ENCODE assay signal across 23 mouse cellular contexts in the genomic region with DNA sequence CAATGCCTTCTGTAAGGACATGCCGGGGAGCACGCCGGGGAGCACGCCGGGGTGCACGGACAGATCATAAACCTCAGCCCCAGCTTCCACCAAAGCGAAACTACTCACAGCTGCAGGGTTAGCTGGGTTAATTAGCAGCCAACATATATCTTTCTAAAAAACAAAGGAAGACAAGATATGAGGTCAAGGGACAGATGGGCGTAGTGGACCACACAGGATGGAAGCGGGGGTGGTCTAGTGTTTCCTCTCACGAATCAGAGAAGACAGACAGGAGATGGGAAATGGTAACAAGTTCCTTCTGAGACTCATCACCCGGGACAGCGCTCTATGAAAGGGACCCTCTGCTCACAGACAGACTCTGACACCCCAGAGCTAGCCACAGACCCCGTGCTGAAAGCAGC.
DNase-seq lines count a peak whose midpoint lies in the region; ATAC-seq and TF ChIP-seq lines count a peak whose summit lies in the region.
"Had no signal": no experiment of that assay in that cellular context is flagged by ENCODE, and none has a peak within 500 bp of the region (broad histone marks: within the 10 kb centered on the region; RNA-seq: fewer than 3 reads in every experiment).

No protein-coding gene starts in this region.

- 9% methylated on average over 13 of the region's 13 CpGs for WGBS in kidney, postnatal 0 days
- 47% methylated on average over 13 of the region's 13 CpGs for WGBS in neural tube, embryonic 13.5 days
- 47% methylated on average over 13 of the region's 13 CpGs for WGBS in intestine, postnatal 0 days

- peak; percentile 74 for ATAC-seq in kidney, postnatal 0 days (replicated peaks; ENCODE audit: low FRiP score, low read depth)
- ATAC-seq in neural tube, embryonic 13.5 days (ENCODE audit: low read depth): no peak
- ATAC-seq in intestine, postnatal 0 days: no peak
- ATAC-seq: activated CD4-positive, CD25-positive, alpha-beta regulatory T cell, adult 4 months; forebrain, embryonic 15.5 days; Patski had no signal

- H3K9me3 ChIP-seq in kidney, postnatal 0 days (replicated peaks; ENCODE audit: low read length): no peaks in the 10 kb centered on the region
- H3K9me3 ChIP-seq in neural tube, embryonic 13.5 days: no peaks in the 10 kb centered on the region
- no peaks in the 10 kb centered on the region for H3K9me3 ChIP-seq in intestine, postnatal 0 days (ENCODE audit: control insufficient read depth)
- H3K9me3 ChIP-seq: embryonic facial prominence, embryonic 12.5 days; forebrain, embryonic 15.5 days; heart, embryonic 10.5 days; hindbrain, embryonic 12.5 days had no signal

- TF ChIP-seq CTCF in kidney, postnatal 0 days (IDR thresholded peaks at IDR 0.05; ENCODE audit: low read depth): no peak
- no peak for TF ChIP-seq CTCF in intestine, postnatal 0 days (IDR thresholded peaks at IDR 0.05; ENCODE audit: low read depth)

- H3K4me1 ChIP-seq in kidney, postnatal 0 days (replicated peaks; ENCODE audit: insufficient read depth, low read length): no peaks in the 10 kb centered on the region
- H3K4me1 ChIP-seq in neural tube, embryonic 13.5 days (replicated peaks): peaks cover 61% of the 10 kb centered on the region
- no peaks in the 10 kb centered on the region for H3K4me1 ChIP-seq in intestine, postnatal 0 days (replicated peaks; ENCODE audit: control insufficient read depth, insufficient read depth, low read length)
- H3K4me1 ChIP-seq: embryonic facial prominence, embryonic 12.5 days; heart, embryonic 10.5 days had no signal

- DNase-seq in embryo, embryonic 10.5 days (ENCODE audit: low spot score): peak; percentile 41
- no peak for DNase-seq in embryo, embryonic 11 days
- DNase-seq in kidney, postnatal 0 days (ENCODE audit: low spot score): peak; percentile 82
- DNase-seq in kidney, adult 11 months: no peak
- no peak for DNase-seq in neural tube, embryonic 10.5 days (ENCODE audit: extremely low spot score, low spot score)
- DNase-seq in retina, postnatal 1 day: peak; percentile 75
- DNase-seq: adrenal gland, postnatal 14 days; cerebellum, adult 11-12 months; cerebellum, adult 9-10 months; cerebellum, postnatal 25 days; gastrocnemius, postnatal 10 days; heart, adult 18-20 months; heart, postnatal 10 days; heart, postnatal 4 days had no signal

- no peaks in the 10 kb centered on the region for H3K27me3 ChIP-seq in kidney, postnatal 0 days (ENCODE audit: insufficient read depth, low read length)
- no peaks in the 10 kb centered on the region; the same call in 1 of the 2 replicates for H3K27me3 ChIP-seq in neural tube, embryonic 13.5 days
- H3K27me3 ChIP-seq in intestine, postnatal 0 days (replicated peaks; ENCODE audit: control insufficient read depth, insufficient read depth, low read length): no peaks in the 10 kb centered on the region
- H3K27me3 ChIP-seq: CH12.LX; hindbrain, embryonic 12.5 days; Patski had no signal

- no peaks in the 10 kb centered on the region for H3K36me3 ChIP-seq in kidney, postnatal 0 days (ENCODE audit: insufficient read depth, low read length)
- H3K36me3 ChIP-seq in neural tube, embryonic 13.5 days: no peaks in the 10 kb centered on the region
- H3K36me3 ChIP-seq in intestine, postnatal 0 days (ENCODE audit: control insufficient read depth, insufficient read depth): no peaks in the 10 kb centered on the region
- H3K36me3 ChIP-seq: embryonic facial prominence, embryonic 12.5 days; forebrain, embryonic 15.5 days; heart, embryonic 10.5 days; hindbrain, embryonic 12.5 days had no signal

- no peak overlapping the region for H3K27ac ChIP-seq in kidney, postnatal 0 days
- H3K27ac ChIP-seq in neural tube, embryonic 13.5 days (replicated peaks): peak overlapping the region; percentile 75
- no peak overlapping the region for H3K27ac ChIP-seq in intestine, postnatal 0 days (ENCODE audit: low read depth, low read length)
- H3K27ac ChIP-seq: embryonic facial prominence, embryonic 12.5 days; forebrain, embryonic 15.5 days; heart, embryonic 10.5 days; hindbrain, embryonic 12.5 days had no signal

- H3K4me2 ChIP-seq in kidney, postnatal 0 days (ENCODE audit: low read length): peak overlapping the region; percentile 27
- no peak overlapping the region for H3K4me2 ChIP-seq in neural tube, embryonic 13.5 days
- H3K4me2 ChIP-seq in intestine, postnatal 0 days (replicated peaks; ENCODE audit: low read depth): no peak overlapping the region
- H3K4me2 ChIP-seq: embryonic facial prominence, embryonic 12.5 days; forebrain, embryonic 15.5 days; hindbrain, embryonic 12.5 days had no signal

- no peak overlapping the region for H3K9ac ChIP-seq in kidney, postnatal 0 days (ENCODE audit: low read depth, low read length)
- no peak overlapping the region for H3K9ac ChIP-seq in neural tube, embryonic 13.5 days
- no peak overlapping the region for H3K9ac ChIP-seq in intestine, postnatal 0 days (ENCODE audit: low read depth, low read length)
- H3K9ac ChIP-seq: embryonic facial prominence, embryonic 12.5 days; forebrain, embryonic 15.5 days; hindbrain, embryonic 12.5 days had no signal

- H3K4me3 ChIP-seq in kidney, postnatal 0 days (replicated peaks; ENCODE audit: low read depth, low read length): no peak overlapping the region
- H3K4me3 ChIP-seq in neural tube, embryonic 13.5 days: no peak overlapping the region
- no peak overlapping the region for H3K4me3 ChIP-seq in intestine, postnatal 0 days (ENCODE audit: low read depth, low read length)
- H3K4me3 ChIP-seq: embryonic facial prominence, embryonic 12.5 days; forebrain, embryonic 15.5 days; heart, embryonic 10.5 days; hindbrain, embryonic 12.5 days had no signal

Comparison
In these comparisons a context has a peak if more than half of its experiments do, and no peak if none do; other contexts are left out.
1. DNase-seq: peak in embryo, embryonic 10.5 days (single experiment), kidney, postnatal 0 days (single experiment) and retina, postnatal 1 day (single experiment); none in embryo, embryonic 11 days (single experiment), kidney, adult 11 months (single experiment) and neural tube, embryonic 10.5 days (single experiment).